Mouse (Mus musculus) liver, postnatal 0 days (tissue): ENCODE measurements around the gene Epha4. TPM values are rescaled to one million over a fixed set of nuclear protein-coding genes. Genes with fewer than 3 reads are reported as not detected.

Experiments
- ATAC-seq: fragments of 200-750 bp; cut with Nextera tagmentation; 2 replicates; pipeline ENCODE4 v1.8.0; 2017; ENCODE audit warnings: mild to moderate bottlenecking, moderate library complexity
- DNase-seq: peaks from one replicate; pipeline ENCODE4 v3.0.0-alpha.2; 2016
- H3K27ac ChIP-seq: fragments of 300-500 bp; sonication (generic); 2 replicates; pipeline ENCODE4 v1.5.1; 2014; ENCODE audit warnings: antibody characterized with exemption, moderate library complexity, mild to moderate bottlenecking, low read depth
- H3K27me3 ChIP-seq: fragments of 300-500 bp; sonication (generic); 2 replicates; pipeline ENCODE4 v1.6.1; 2014; ENCODE audit warnings: low read length, control low read depth, mixed read lengths; ENCODE audit not compliant: insufficient read depth
- H3K36me3 ChIP-seq: fragments of 300-500 bp; sonication (generic); replicated peaks from 2 replicates; pipeline ENCODE4 v1.6.1; 2014; ENCODE audit warnings: mild to moderate bottlenecking, control low read depth, low read length, moderate library complexity, mixed read lengths; ENCODE audit not compliant: insufficient read depth
- H3K4me1 ChIP-seq: fragments of 300-500 bp; sonication (generic); 2 replicates; pipeline ENCODE4 v1.6.1; 2014; ENCODE audit warnings: antibody characterized with exemption, mild to moderate bottlenecking, control low read depth; ENCODE audit not compliant: insufficient read depth
- H3K4me2 ChIP-seq: fragments of 300-500 bp; sonication (generic); 2 replicates; pipeline ENCODE4 v1.6.1; 2014; ENCODE audit warnings: low read depth, mild to moderate bottlenecking, low read length, moderate library complexity, mixed read lengths
- H3K4me3 ChIP-seq: fragments of 300-500 bp; sonication (generic); 2 replicates; pipeline ENCODE4 v1.5.1; 2014; ENCODE audit warnings: low read depth, low read length
- H3K9ac ChIP-seq: fragments of 300-500 bp; sonication (generic); replicated peaks from 2 replicates; pipeline ENCODE4 v1.6.1; 2014; ENCODE audit warnings: mild to moderate bottlenecking, moderate library complexity
- H3K9me3 ChIP-seq: fragments of 300-500 bp; sonication (generic); 2 replicates; pipeline ENCODE4 v1.6.1; 2016; ENCODE audit warnings: mild to moderate bottlenecking, control low read depth, low read length, mixed read lengths
- CTCF ChIP-seq: sonication (generic); IDR thresholded peaks from 2 replicates; pipeline ENCODE4 v1.5.1; 2016; ENCODE audit warnings: antibody characterized with exemption, low read depth
- EP300 ChIP-seq: IDR thresholded peaks from 2 replicates; pipeline ENCODE4 v1.6.1; 2016; ENCODE audit warnings: antibody characterized with exemption, low read depth, mild to moderate bottlenecking
- WGBS: fragments of 180-500 bp; shearing (Covaris S2); extraction: QIAGEN DNeasy Blood & Tissue Kit; methylation state at CpG from one replicate; pipeline ENCODE4 v1.1.7; 2014; ENCODE audit not compliant: insufficient replicate concordance; 5-methylcytosine and 5-hydroxymethylcytosine counted together
- polyA plus RNA-seq: library from polyadenylated mRNA; unstranded; fragments of >200 nt; fragmentation: Nextera tagmentation; extraction: Ambion mirVana; gene quantifications from 2 replicates; pipeline ENCODE4 v1.2.1, GENCODE M21; 2015

The Epha4 gene
- 0.34 and 0.51 TPM in 2 replicates for polyA plus RNA-seq

DNA sequence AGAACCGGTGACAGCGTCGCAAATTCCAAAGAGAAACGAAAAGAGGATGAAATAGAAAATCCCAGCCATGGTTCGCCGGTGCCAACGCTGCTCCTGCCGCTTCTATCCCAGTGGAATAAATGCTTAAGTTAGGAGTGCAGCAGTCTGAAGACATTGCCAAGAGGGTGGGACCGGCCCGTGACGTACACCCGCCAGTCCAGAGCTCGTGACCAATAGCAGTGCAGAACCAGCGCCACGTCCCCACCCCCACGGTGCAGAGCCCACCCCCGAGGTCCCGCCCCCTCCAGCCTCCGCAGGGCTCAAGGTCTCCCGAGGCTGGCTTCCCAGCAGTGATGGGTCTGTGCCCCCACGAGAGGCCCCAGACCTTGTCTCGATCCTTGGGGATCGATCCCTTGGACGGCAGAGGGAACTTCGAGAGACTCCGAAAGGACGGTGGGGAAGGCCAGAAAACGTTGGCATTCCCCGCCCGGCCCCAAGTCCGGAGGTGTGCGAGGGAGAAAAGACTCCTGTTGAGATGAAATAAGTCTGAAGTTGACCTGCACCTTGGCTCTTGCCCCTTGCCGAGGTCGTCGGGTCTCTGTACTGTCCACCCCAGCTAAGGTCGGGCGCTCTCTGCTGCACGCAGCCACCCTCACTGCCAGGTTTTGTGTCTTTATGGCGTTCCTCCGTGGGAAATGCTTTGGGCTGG, at the start of gene Epha4:
Gene Epha4 (minus strand): TSS at position 126 of the 688 bp plus-strand sequence.
- Histone ChIP-seq H3K4me1 (peaks cover 16% of the 10 kb centered on the region), H3K27ac (no peak within 1 kb of the TSS), H3K4me2 (peak within 1 kb of the TSS; percentile 90), H3K4me3 (peak within 1 kb of the TSS; percentile 58), H3K27me3 (peaks cover 43% of the 10 kb centered on the region), H3K36me3 (no peaks in the 10 kb centered on the region), H3K9me3 (no peaks in the 10 kb centered on the region), H3K9ac (peak within 1 kb of the TSS; percentile 8; the same call in 1 of the 2 replicates)
- peak; percentile 86 for ATAC-seq
- DNase-seq = peak; percentile 86
- TF ChIP-seq CTCF (no peak), EP300 (no peak)
- under 1% methylated on average over 37 of the region's 40 CpGs for WGBS

- no peaks in the 10 kb centered on the region for H3K27me3 ChIP-seq
- WGBS = 69% methylated on average over 3 of the region's 3 CpGs
- H3K9me3 ChIP-seq = no peaks in the 10 kb centered on the region
- H3K36me3 ChIP-seq = no peaks in the 10 kb centered on the region
- no peak overlapping the region for H3K4me3 ChIP-seq
- H3K27ac ChIP-seq = no peak overlapping the region
- no peaks in the 10 kb centered on the region for H3K4me1 ChIP-seq
- no peak for ATAC-seq
- DNase-seq = no peak
- H3K9ac ChIP-seq = no peak overlapping the region
- H3K4me2 ChIP-seq = no peak overlapping the region
- no peak for TF ChIP-seq EP300
- no peak for TF ChIP-seq CTCF
These were observed 41.3 kb upstream of the Epha4 start for GRCm38 (mm10) chr1:77556199-77556598.

DNA sequence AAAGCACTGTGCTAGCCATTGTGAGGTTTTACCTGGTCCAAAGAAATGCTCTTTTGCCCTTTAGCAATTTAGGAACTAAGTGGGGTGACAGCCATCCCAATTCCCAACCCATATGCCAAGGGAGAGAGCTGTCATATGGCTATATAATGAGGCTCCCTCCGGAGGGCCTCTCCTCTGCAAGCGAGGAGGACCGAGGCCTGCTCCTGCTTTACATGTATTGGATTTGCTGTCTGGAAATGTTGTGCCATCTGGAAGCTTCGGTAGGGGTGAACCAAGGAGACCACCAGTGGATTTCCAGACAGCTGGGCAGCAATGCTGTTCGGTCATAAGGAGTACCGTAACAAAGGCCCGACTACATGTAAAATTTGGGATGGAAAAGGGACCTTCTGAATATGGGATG, 37.0 kb upstream of the Epha4 start:
- no peak overlapping the region for H3K27ac ChIP-seq
- no peaks in the 10 kb centered on the region for H3K27me3 ChIP-seq
- no peaks in the 10 kb centered on the region for H3K4me1 ChIP-seq
- no peaks in the 10 kb centered on the region for H3K9me3 ChIP-seq
- 82% methylated on average over 7 of the region's 7 CpGs for WGBS
- H3K9ac ChIP-seq = no peak overlapping the region
- ATAC-seq (no peak), DNase-seq (no peak)
- H3K4me2 ChIP-seq = no peak overlapping the region
- TF ChIP-seq CTCF (no peak), EP300 (no peak)
- no peak overlapping the region for H3K4me3 ChIP-seq
- no peaks in the 10 kb centered on the region for H3K36me3 ChIP-seq

DNA sequence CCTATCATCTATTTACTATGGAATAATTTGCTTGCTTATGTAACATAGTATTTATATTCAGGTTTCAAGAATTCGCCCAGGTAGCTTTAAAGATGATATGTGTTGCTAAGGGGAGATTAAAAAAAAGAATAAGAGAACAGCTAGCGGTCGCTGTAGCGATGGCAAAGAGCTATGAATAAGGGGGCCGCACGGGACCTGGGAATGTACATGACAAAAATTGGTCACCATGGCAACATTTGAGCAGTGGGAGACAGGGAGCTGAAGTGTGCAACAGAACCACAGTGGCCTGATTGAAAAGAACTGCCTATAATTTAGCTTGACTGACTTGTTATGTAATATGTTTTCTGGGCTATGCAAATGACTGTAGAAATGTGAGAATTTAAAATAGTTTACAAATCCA, 30.8 kb upstream of the Epha4 start:
- 77% methylated on average over 6 of the region's 6 CpGs for WGBS
- ATAC-seq = no peak
- no peak overlapping the region for H3K9ac ChIP-seq

GRCm38 (mm10) chr1:77545035-77545434, 30.1 kb upstream of the Epha4 start:
- DNase-seq (no peak), ATAC-seq (no peak)
- Histone ChIP-seq H3K9me3 (no peaks in the 10 kb centered on the region), H3K36me3 (no peaks in the 10 kb centered on the region), H3K4me1 (no peaks in the 10 kb centered on the region), H3K4me3 (no peak overlapping the region), H3K27me3 (no peaks in the 10 kb centered on the region), H3K27ac (no peak overlapping the region), H3K4me2 (no peak overlapping the region), H3K9ac (no peak overlapping the region)
- no peak for TF ChIP-seq EP300
- no peak for TF ChIP-seq CTCF
- WGBS = 72% methylated on average over 1 of the region's 1 CpGs

More for the DNA sequence above, 30.8 kb upstream of the Epha4 start:
- Histone ChIP-seq H3K4me2 (no peak overlapping the region), H3K4me1 (no peaks in the 10 kb centered on the region), H3K4me3 (no peak overlapping the region), H3K9me3 (no peaks in the 10 kb centered on the region), H3K27ac (no peak overlapping the region), H3K36me3 (no peaks in the 10 kb centered on the region), H3K27me3 (no peaks in the 10 kb centered on the region)
- DNase-seq = no peak
- TF ChIP-seq EP300 (no peak), CTCF (no peak)

GRCm38 (mm10) chr1:77544279-77544678, 29.4 kb upstream of the Epha4 start:
- ATAC-seq (no peak), DNase-seq (no peak)
- Histone ChIP-seq H3K4me2 (no peak overlapping the region), H3K9me3 (no peaks in the 10 kb centered on the region), H3K9ac (no peak overlapping the region), H3K4me1 (no peaks in the 10 kb centered on the region), H3K36me3 (no peaks in the 10 kb centered on the region), H3K27ac (no peak overlapping the region), H3K27me3 (no peaks in the 10 kb centered on the region), H3K4me3 (no peak overlapping the region)
- TF ChIP-seq CTCF = no peak
- TF ChIP-seq EP300 = no peak
- 44% methylated on average over 3 of the region's 3 CpGs for WGBS

- Histone ChIP-seq H3K36me3 (no peaks in the 10 kb centered on the region), H3K4me2 (no peak overlapping the region), H3K4me1 (no peaks in the 10 kb centered on the region), H3K27me3 (no peaks in the 10 kb centered on the region), H3K9ac (no peak overlapping the region), H3K4me3 (no peak overlapping the region), H3K27ac (no peak overlapping the region), H3K9me3 (no peaks in the 10 kb centered on the region)
- no peak for ATAC-seq
- no peak for DNase-seq
- TF ChIP-seq EP300 (no peak), CTCF (no peak)
- 82% methylated on average over 12 of the region's 12 CpGs for WGBS
These were observed 25.1 kb upstream of the Epha4 start for GRCm38 (mm10) chr1:77539945-77540344.
